Mouse (Mus musculus) liver, adult 10 weeks (tissue): ENCODE results near the gene Baz1b. TPM values are rescaled to one million over a fixed set of nuclear protein-coding genes. Genes with fewer than 3 reads are reported as not detected.

Experiments
- polyA plus RNA-seq: library from polyadenylated mRNA; stranded (reverse); fragments of 350-450 nt; fragmentation: Illumina TruSeq; extraction: RNeasy Lipid Tissue Mini Kit (QIAGEN cat#74804); gene quantifications from one replicate; pipeline ENCODE4 v1.2.3, GENCODE M21; 2014; ENCODE audit warnings: low read depth, low replicate concordance

Gene Baz1b
- 14.2 TPM for polyA plus RNA-seq

GRCm38 (mm10) chr5:135186621-135187348 is at the start of gene Baz1b:
TSS of gene Baz1b (plus strand) at chr5:135187264.

GRCm38 (mm10) chr5:135149053-135149819 is 37.8 kb upstream of the Baz1b start, which contains the start of gene Tbl2:
TSS of gene Tbl2 (plus strand) at chr5:135149657.

GRCm38 (mm10) chr5:135168063-135169062 is 18.7 kb upstream of the Baz1b start, which contains the start of gene Bcl7b:
TSS of gene Bcl7b (plus strand) at chr5:135168283.

GRCm38 (mm10) chr5:135251079-135251454 is 64.0 kb downstream of the Baz1b start, which contains the start of gene Fzd9:
TSS of gene Fzd9 (minus strand) at chr5:135251230.

Other genes starting within 250 kb of the Baz1b start
- not detected for gene Cldn4, start 240.3 kb upstream of the Baz1b start, polyA plus RNA-seq
- not detected for gene Cldn3, start 201.1 kb upstream of the Baz1b start, polyA plus RNA-seq
- gene Abhd11, start 178.1 kb upstream of the Baz1b start, polyA plus RNA-seq: 7.5 TPM
- gene Stx1a, start 163.8 kb upstream of the Baz1b start, polyA plus RNA-seq: not detected
- 12.7 TPM for gene Dnajc30, start 123.1 kb upstream of the Baz1b start, polyA plus RNA-seq
- 10.0 TPM for gene Bud23, start 122.3 kb upstream of the Baz1b start, polyA plus RNA-seq
- not detected for gene Vps37d, start 109.0 kb upstream of the Baz1b start, polyA plus RNA-seq
- 56.2 TPM for gene Mlxipl, start 97.4 kb upstream of the Baz1b start, polyA plus RNA-seq
- 2.5 TPM for gene Tbl2, start 37.6 kb upstream of the Baz1b start, polyA plus RNA-seq
- 6.0 TPM for gene Bcl7b, start 19.0 kb upstream of the Baz1b start, polyA plus RNA-seq
- gene Fzd9, start 64.0 kb downstream of the Baz1b start, polyA plus RNA-seq: not detected
- not detected for gene Fkbp6, start 162.8 kb downstream of the Baz1b start, polyA plus RNA-seq
- not detected for gene Trim50, start 166.0 kb downstream of the Baz1b start, polyA plus RNA-seq
- 2.8 TPM for gene Nsun5, start 182.7 kb downstream of the Baz1b start, polyA plus RNA-seq
- 1.3 TPM for gene Pom121, start 207.3 kb downstream of the Baz1b start, polyA plus RNA-seq